Mouse (Mus musculus): Measurements from ENCODE around the gene Slc5a2.

- TF ChIP-seq CTCF (IDR thresholded peaks at IDR 0.05; ENCODE audit: borderline replicate concordance, insufficient read depth, low read depth, low read length) (no peak), POLR2A (IDR thresholded peaks at IDR 0.05; ENCODE audit: borderline replicate concordance, insufficient read depth, low read length) (no peak)
These were observed 5.0 kb downstream of the Slc5a2 start for GRCm38 (mm10) chr7:128270431-128270850.

Data from cerebellum, adult 2 months (tissue).